Mouse (Mus musculus): ENCODE data around the gene Dact3.

Dact3 gene

DNA sequence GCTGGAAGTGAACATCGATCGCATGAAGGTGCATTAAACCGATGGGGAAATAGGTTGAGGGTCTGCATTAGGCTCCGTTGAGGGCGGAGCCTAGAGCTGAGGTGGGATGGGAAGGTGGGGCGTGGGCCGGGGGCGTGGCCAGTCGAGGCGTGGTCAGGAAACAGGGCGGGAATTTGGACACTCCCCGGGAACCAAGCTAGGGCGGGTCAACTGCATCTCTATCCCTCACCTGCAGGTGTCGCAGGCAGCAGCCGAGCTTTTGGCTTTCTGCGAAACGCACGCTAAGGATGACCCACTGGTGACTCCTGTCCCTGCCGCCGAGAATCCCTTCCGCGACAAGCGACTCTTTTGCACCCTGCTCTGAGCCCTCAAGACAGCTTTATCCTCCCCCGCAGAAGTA is 19.9 kb downstream of the Dact3 start:
- peak; percentile 73 for DNase-seq

DNA sequence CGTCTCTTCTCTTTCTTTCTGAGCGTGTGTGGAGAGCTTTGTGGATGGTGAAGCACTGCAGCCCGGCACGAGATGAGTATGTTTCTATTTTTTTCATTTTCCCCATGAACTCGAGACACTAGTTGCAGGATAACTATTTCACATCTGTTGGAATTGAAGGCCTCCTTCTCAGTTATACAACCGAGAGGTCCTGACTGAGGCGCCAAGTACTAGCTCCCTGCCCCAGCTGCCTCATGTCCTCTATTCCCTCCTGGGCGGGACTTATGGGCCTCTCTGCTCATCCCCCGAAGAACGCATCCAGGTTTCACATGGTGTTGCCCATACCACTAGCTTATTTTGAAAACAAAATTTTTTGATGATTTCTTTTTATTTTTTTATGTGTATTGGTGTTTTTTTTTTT is 20.4 kb downstream of the Dact3 start:
- DNase-seq: no peak

DNA sequence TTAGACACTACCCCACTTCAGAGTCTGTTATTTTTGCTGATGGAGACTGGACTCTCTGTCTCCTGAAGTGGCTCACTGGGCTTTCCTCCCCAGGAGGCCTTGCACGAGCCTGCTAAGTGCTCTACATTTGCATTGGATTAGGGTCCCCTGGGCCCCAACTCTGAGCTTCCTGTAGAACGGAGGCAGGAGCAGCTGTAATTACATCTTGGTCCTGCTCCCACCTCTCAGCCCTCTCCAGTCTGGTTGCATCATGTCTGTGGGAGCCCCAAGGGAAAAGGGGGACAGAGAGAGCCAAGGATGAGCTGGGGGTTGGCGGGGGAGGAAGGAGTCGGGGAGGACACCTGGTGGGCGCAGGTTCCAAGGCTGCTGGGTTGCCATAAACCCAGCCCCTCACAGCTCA is 25.4 kb downstream of the Dact3 start:
- no peak for DNase-seq

DNA sequence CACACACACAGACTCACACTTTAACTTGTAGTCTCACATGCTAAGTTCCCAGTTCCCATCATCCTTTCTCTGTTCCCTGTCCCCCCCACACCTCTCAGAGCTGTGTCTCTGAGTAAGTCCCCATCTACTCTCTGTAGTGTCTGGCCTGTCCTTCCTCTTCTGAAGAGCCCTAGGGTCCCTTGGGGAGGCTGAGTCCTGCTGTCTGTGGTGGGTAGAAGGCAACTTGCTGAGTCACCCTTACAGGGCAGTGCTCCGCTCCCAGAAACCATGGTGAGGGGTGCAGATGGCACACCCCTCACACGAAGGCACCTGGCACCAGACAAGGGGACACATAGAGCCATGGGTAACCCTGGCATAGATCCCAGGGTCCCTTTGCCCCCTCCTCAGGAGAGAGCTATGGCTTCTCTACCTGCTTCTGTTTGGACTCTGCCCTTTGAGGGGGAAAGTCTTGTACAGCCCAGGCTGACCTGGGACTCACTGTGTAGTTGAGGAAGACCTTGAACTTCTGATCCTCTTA is 28.4 kb downstream of the Dact3 start:
- DNase-seq: no peak

DNA sequence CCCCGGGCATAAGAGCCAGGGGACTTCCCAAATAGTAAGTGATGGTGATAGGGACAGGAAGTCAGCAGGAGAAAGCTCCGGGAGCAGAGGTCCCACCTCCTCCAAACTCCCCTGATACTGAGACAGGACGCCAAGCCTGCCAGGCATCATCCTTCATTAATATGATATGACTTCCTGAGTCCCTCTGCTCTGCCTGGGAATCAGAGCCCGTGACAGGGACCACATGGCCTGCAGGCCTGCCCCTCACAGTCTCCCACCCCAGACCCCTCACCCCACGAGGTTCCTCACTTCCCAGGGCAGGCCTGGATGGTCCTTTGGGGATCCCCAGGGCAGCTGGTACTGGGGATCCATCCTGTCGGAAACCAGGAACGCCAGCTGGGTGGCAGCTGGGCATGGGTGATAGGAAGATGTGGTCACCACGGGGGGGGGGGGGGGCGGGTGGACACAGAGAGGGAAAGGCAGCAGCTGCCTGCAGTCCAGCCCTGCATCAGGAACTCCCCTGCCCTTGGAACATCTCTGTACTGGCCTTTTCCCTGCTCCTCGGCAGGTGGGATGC is 29.1 kb downstream of the Dact3 start:
- no peak for DNase-seq

DNA sequence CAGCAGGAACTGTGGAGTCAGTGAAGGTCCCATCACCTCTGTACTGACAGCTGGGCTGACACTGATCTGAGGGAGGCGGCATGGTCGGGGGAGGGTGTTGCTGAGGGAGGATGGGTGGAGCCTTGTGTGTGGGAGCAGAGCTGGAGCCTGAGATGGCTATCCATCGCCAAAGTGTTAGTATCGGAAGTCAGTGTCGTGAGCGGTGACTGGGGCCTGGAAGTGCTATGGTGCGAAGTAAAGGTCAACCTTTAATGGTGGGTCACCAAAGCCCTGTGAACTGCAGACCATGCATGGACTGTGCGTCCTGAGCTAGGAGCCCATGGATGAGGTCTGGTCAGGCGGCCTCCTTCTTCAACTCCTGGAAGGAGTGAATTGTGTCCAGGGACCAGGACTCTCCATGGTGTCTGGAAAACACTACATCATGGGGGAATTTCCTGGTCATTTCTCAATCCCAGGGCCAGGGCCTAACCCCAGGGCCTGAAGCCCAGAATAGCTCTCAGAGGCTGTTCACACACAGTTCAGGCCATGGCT is 30.4 kb downstream of the Dact3 start:
- peak; percentile 33 for DNase-seq

DNA sequence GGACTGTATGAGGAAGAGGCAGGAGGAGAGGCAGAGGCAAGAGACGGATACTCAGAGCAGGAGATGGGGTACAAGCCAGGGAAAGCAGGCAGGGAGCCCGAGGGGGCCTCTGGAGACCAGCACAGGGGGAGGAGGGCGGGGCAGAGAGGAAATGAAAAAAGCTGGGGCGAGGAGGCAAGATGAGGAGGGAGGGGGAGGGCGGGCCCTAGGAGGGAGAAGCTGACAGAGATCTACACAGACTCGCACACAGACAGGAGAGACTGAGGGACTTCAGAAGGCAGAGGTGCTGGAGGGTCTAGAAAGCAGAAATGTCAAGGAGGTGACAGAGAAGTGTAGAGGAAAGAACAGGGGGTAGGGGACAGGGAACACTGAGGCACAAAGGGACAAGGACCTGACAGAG is 31.2 kb downstream of the Dact3 start, which contains the start of gene Ptgir:
Gene Ptgir (plus strand): TSS at position 210 of the 400 bp plus-strand sequence.
- no peak for DNase-seq

DNA sequence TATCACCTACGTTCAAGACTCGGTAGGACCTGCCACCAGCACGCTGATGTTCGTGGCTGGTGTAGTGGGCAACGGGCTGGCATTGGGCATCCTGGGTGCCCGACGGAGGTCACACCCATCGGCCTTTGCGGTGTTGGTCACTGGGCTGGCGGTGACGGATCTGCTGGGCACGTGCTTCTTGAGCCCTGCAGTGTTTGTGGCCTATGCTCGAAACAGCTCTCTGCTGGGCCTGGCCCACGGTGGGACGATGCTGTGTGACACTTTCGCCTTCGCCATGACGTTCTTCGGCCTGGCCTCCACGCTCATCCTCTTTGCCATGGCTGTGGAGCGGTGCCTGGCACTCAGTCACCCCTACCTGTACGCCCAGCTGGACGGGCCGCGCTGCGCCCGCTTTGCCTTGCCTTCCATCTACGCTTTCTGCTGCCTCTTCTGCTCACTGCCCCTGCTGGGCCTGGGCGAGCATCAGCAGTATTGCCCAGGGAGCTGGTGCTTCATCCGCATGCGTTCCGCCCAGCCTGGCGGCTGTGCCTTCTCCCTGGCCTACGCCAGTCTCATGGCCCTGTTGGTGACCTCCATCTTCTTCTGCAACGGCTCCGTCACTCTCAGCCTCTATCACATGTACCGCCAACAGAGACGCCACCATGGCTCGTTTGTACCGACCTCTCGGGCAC is 31.9 kb downstream of the Dact3 start:
- DNase-seq: no peak

DNA sequence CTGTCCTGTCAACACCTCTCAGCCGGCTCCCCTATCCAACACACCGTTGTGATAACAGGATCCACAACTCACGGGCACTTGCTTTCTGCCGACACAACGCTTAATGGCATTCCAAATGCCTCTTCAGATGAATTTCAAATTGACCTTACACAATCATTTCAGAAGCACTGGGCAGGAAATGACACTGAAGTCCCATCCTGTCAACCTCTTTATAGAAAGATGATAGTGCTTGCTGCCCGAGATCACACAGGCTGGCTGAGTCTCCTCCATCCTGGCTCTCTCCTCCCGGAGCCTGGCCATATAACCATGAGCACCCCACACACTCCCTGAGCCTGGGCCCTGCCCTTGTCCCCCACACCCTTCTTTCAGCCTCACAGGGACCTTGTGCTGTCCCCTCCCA is 32.7 kb downstream of the Dact3 start:
- DNase-seq: no peak

DNA sequence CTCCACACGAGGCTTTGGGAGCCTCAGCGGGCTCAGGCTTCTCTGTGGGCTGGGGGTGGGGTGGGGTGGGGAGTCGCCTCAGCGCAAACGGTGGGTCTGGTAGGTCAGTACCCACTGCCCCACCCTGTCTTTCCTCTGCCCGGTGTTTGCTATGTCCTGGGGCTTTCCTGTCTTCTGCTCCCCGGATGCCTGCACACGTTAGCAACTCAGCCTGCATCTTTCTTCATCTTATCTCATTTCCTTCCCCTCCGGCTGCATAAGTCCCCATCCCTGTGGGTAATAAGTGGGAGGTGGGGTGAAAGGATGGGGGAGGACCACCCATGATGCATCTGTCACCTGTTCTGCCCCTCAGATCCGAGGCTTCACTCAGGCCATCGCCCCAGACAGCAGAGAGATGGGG is 33.2 kb downstream of the Dact3 start:
- no peak for DNase-seq

DNA sequence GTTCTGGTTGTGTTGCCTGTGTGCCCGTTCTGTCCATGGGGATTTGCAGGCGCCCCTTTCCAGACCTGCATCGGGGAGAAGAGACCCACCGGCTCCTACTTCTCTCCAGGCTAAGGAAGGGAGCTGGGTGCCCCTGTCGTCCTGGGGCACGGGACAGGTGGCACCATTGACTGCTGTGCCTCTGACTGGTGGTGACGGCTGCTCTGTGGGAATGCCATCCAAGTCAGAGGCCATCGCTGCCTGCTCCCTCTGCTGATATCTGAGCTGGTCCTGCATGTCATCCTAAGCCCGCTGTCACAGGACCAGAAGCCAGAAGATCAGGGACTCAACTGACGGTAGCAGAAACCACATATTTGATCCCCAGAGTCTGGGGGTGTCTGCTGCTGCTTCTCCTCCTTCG is 33.7 kb downstream of the Dact3 start:
- no peak for DNase-seq

DNA sequence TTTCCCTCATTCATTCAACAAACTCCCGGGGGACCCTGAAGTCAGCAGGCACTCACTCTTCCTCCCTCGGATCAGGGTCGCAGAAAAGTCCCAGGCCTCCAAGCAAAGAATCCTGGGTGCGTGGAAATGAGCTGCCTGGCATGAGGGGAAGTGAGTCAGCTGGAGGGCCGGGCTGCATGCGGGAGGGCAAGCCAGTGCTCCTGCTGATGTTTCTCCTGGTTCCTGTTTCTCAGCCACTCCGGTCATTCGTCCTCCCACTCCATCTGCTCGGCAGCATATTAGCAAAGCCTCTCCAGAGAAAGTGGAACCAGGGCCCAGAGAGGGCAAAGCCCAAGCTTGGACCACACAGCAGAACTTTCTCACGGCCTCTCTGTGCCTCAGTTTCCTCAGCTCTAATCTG is 34.8 kb downstream of the Dact3 start:
- DNase-seq: no peak

DNA sequence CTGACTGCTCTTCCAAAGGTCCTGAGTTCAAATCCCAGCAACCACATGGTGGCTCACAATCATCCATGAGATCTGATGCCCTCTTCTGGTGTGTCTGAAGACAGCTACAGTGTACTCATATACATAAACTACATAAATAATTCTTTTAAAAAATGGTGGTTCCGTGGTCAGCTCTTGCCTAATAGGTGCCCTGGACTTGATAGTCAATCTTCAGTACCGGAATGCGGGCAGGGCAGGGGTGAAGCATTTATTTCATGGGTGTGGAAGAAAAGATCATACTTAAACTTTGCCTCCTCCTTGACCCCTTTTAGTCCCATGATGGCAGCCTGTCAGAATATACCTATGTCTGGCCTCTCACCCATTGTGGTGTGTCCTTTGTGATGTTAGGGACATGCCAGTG is 36.8 kb downstream of the Dact3 start:
- no peak for DNase-seq

DNA sequence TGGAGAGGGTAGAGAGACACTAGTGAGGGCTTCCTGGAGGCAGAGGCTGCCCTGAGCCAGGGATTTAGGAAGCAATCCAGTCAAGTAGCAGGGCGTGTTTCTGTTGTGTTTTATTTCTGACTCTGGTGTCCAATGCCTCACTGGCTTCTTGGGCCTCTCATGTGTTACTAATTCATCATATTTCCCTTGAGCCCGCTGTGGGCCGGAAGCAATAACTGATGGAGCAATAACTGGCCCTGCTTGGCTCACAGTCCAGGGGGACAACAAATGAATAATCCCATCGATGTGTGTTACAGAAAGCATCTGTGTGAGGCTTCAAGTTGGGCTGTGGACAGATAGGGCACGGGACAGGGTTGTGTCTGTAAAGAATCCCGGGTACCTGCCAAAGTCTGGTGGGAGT is 37.2 kb downstream of the Dact3 start:
- peak; percentile 29 for DNase-seq

DNA sequence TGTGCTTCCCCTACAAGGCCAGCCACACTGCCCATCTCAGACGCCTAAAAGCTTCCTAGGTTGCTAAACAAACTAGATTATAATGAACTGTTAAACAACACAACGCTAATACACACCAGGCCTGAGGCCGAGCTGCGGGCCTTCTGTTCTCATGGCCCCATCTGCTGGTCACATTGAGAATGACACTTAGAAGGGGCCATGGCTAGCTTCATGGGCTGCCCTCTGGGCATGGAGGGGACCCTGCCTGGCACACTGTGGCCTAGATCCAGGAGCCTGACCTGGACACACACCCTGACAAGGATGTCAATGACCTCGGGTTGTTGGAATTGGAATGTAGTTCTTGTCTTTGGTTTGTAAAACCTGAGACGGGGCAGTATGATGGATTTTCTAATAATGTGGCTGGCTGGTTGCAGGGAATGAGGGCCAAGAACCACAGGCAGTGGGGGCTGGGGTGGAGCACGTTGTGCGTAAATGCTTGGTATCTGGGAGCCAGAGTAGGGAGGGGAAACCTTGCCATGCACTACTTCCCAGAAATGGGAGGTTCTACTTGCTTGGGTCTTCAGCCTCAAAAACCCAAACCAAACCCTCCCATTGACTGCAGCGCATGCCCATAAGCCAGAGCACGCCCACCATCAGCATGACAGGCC is 38.8 kb downstream of the Dact3 start:
- peak; percentile 76 for DNase-seq

DNA sequence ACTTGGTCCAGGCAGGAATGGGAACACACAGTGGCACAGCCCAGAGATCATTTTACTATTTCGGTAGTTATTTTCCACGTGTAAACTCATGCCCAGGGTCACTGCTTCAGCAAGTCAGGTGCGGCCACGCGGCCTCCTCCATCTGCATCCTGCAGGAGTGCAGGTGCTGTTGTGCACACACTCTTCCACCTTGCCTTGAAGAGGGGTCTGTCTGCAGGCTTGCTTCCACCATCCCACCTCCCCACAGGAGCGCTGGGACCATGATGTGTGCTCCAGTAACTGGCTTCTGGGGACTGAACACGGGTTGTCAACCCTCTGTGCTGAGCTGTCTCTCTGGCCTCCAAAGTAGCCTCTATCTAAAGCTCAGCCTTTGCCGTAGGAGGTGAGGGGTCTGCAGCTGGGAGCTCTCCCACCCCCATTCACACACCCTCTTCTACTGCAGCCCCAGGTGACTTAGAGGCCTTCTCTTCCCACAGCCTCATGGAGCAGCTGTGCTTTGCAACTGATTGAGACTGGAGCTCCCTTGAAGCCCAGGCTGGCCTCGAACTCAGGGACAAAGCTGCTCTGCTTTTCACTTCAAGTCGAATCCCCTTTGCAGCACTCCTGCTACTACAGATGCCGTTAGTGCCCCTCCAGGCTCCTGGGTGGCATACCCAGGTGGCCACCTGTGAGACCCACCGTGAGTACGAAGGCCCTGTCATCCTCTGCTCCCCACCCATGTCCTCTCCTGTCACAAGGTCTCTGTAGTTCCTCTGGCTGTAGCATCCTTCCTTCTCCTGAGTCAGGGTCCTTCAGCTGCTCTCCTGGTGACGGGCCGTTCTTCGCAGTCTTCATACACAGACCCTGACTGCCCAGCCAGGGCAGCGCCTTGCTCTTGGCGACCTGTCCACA is 39.6 kb downstream of the Dact3 start:
- no peak for DNase-seq

DNA sequence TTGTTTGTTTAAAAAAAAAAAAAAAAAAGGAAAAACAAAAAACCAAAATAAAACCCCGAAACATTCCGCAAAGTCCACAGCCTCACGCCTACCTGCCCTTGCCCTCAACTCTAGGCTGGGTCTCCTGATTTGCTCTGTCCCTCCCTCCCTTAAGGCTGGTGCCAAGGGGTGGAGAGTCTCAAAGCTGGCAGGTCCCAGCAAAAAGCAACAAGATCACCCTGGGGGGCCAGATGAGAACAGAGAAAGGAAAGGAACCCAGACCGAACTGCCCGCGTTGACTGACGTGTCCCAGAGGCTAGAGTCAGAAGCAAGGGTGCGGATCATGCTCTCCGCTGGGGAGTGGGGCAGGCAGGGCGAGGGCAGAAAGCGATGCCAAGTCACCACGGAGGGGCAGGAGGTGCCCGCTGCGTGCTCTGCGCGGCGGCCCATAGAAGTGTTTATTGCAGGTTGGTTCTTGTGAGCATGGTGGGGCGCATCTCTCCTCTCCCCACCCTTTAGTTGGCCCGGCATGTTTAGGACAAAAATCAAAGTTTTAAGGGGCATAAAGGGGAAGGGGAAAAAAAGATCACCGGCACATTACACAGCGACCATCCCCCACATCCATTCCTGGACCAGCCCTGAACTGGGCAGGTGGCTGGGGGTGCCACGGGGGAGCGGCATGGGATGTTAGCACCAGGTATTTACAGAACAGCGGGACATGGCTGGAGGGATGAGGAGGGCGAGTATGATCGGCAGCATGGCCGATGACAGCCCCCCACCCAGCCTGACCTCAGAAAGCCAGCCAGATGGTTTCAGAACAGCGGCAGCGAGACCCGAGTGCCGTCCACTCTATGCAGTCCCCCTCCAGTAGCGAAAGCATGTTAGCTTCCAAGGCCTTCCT is 40.6 kb downstream of the Dact3 start:
- DNase-seq: no peak

DNA sequence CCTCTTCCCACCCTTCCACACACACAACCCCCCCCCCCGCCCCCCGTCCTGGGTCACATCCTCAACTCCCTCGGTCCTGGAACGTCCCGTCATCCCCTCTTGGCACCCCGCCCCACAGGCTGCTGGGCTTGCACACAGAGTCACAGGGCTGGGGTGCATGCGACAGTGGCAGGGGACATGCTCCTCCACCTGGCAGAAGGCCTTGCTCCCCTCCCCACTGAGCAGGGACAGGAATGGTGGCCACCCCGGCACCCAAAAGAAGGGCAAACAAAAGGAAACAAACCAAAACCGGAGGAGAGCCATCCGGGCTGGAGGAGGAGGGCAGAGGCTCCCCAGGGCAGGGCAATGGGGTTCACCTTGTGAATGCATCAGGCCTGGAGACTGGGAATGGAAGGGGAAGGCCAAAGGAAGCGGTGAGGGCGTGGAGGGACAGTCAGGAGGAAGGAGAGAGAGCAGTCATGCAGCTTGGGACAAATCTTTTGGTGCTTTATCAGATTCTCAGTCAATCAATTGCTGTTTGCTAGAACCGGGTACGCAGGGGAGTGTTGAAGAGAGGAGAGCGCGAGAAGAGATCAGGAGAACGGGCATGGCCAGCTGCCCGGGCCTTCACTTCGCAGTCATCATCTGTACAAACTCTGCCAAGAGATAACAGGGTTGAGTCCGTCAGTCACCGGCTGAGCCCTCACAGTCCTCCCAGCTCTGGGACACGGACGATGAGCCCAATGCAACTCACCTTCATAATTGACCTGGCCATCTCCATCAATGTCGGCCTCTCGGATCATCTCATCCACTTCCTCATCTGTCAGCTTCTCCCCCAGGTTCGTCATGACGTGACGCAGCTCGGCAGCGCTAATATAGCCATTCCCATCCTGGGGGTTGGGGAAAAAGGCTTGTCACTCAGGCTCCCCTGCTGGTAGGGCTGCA is 41.5 kb downstream of the Dact3 start:
- DNase-seq: no peak

DNA sequence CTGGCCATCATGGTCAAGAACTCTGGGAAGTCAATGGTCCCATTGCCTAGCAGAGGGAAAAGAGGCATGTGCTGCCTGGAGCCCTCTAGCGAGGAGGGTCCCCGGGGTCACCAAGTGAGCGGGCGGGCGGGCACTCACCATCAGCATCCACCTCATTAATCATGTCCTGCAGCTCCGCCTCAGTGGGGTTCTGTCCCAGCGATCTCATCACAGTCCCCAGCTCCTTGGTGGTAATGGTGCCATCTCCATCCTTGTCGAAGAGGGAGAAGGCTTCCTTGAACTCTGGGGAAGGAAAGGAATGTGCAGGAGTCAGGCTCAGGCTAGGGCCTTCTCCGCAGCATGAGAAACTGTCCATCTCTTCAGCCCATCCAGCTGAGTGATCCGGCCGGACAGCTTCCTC is 42.3 kb downstream of the Dact3 start:
- DNase-seq: no peak

DNA sequence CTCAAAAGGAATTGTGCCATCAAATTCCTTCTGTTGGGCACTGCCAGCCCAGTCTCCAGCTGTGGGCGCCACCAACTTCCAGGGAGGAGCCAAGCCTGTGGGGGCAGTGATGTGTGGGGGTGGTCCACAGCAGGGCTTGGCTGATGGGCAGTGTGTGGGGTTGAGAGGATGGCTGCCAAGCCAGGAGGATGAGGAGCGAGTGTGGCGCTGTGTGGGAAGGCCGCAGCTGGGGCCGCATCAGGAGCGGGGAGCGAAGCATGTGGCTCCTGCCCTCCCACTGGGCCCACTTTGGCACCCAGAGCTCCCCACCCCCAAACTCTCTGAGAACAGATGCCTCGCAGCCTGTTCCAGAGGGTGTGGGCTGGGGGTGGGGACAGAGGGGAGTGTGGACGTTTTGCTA is 42.9 kb downstream of the Dact3 start:
- no peak for DNase-seq

DNA sequence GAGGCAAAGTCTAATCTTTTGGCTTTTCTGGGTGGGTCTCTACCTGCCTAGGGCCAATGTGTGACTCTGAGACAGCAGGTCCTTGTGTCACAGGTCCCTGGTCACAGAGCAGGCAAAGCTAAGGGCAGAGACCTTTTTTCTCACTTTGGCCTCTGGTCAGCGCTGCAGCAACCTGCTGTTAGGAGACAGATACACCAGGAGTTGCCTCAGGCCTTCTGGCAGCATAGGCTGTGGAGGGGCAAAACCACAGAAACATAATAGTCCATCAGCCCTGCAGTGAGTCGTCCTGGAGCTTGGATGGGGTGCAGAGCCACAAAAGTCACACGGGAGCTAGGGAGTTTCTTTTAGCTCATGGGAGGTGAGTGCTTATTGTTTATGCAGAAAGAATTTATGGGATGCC is 43.6 kb downstream of the Dact3 start:
- no peak for DNase-seq

All from kidney, adult 9 months (tissue).